Mouse (Mus musculus) duodenum, adult 2 months (tissue): ENCODE data around the gene Mthfr. TPM values are rescaled to one million over a fixed set of nuclear protein-coding genes. Genes with fewer than 3 reads are reported as not detected.

Experiments used
- polyA plus RNA-seq: library from polyadenylated mRNA; depleted of rRNA; stranded (reverse); fragments of >200 nt; gene quantifications from 2 replicates; pipeline ENCODE4 v1.2.3, GENCODE M21; 2012; ENCODE audit warnings: low replicate concordance; rRNA removed

The Mthfr gene
- polyA plus RNA-seq, result 4.0 and 7.1 TPM in 2 replicates

GRCm38 (mm10) chr4:148038600-148039253 lies at the start of gene Mthfr, which contains the start of gene Clcn6:
Gene Mthfr, plus strand, starts transcription at chr4:148039077.
Gene Clcn6, minus strand, starts transcription at chr4:148038821.

GRCm38 (mm10) chr4:148000202-148000772 lies 38.6 kb upstream of the Mthfr start, which contains the start of gene Nppa:
Gene Nppa, plus strand, starts transcription at chr4:148000722.

GRCm38 (mm10) chr4:148087907-148088527 lies 49.1 kb downstream of the Mthfr start, which contains the start of gene Agtrap:
Gene Agtrap, minus strand, starts transcription at chr4:148088031.

Other genes starting within 250 kb of the Mthfr start
- 0.05 TPM in 1 of 2 replicates, not detected in the other for gene Zfp984, start 229.3 kb upstream of the Mthfr start, polyA plus RNA-seq
- 0.06 and 0.15 TPM in 2 replicates for gene Zfp933, start 190.7 kb upstream of the Mthfr start, polyA plus RNA-seq
- gene Miip, start 170.3 kb upstream of the Mthfr start, polyA plus RNA-seq, result 40.1 and 76.6 TPM in 2 replicates
- gene Fv1, start 170.1 kb upstream of the Mthfr start, polyA plus RNA-seq, result 0.12 and 0.21 TPM in 2 replicates
- 47.4 and 55.3 TPM in 2 replicates for gene Mfn2, start 134.4 kb upstream of the Mthfr start, polyA plus RNA-seq
- 12.4 and 13.9 TPM in 2 replicates for gene Plod1, start 102.3 kb upstream of the Mthfr start, polyA plus RNA-seq
- 118 and 193 TPM in 2 replicates for gene 2510039O18Rik, start 98.2 kb upstream of the Mthfr start, polyA plus RNA-seq
- not detected in 2 replicates for gene Nppb, start 53.3 kb upstream of the Mthfr start, polyA plus RNA-seq
- gene Nppa, start 38.4 kb upstream of the Mthfr start, polyA plus RNA-seq, result not detected in 2 replicates
- 2.5 TPM in 2 replicates for gene Clcn6, start 256 bp upstream of the Mthfr start, polyA plus RNA-seq
- gene Agtrap, start 49.0 kb downstream of the Mthfr start, polyA plus RNA-seq, result 17.5 and 26.5 TPM in 2 replicates
- 12.9 and 14.4 TPM in 2 replicates for gene Mad2l2, start 91.3 kb downstream of the Mthfr start, polyA plus RNA-seq
- gene Draxin, start 91.6 kb downstream of the Mthfr start, polyA plus RNA-seq, result 0.08 TPM in 1 of 2 replicates, not detected in the other
- gene Fbxo6, start 113.1 kb downstream of the Mthfr start, polyA plus RNA-seq, result 32.2 and 64.6 TPM in 2 replicates
- 10.8 and 13.5 TPM in 2 replicates for gene Fbxo44, start 121.4 kb downstream of the Mthfr start, polyA plus RNA-seq
- gene Fbxo2, start 121.5 kb downstream of the Mthfr start, polyA plus RNA-seq, result 0.19 and 0.60 TPM in 2 replicates
- 0.13 and 0.92 TPM in 2 replicates for gene Disp3, start 248.9 kb downstream of the Mthfr start, polyA plus RNA-seq